Mouse (Mus musculus) natural killer cell, adult 2 months (primary cell): ENCODE results near the gene Rexo5.

Experiments used
- DNase-seq, 2 experiments: peaks; one replicate each; pipeline ENCODE4 v3.0.0; 2022; ENCODE audit warnings: low spot score in 2 of 2

The Rexo5 gene

DNA sequence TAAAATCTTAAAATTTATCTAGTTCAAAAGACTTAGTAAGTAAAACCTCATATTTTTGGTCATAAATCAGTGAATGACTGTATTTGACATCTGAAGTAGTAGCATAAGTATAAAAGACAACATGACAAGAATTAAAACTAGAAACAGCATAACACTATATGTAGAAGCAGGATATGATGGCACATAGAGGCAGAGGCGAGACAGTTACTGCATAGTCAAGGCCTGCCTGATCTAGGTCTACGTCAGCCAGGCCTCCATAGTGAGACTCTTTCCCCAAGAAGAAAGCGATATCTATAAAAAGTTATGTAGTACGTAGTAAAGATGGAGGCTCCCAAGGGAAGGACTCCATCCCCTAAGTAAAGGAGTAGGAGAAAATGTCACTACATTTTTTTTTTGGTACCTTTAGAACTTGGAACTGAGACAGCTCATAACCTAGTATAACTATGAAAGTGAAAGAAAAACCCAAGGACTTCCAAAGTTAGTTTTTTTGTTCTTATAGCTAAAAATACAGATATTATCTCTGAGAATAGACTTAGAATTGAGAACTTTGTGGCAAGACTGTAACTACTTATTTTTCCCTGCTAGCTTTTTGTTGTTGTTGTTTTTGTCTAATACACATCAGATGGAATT is 48.1 kb downstream of the Rexo5 start:
- no peak for DNase-seq

GRCm38 (mm10) chr7:119845541-119845940 is 51.7 kb downstream of the Rexo5 start:
- DNase-seq, result no peak

DNA sequence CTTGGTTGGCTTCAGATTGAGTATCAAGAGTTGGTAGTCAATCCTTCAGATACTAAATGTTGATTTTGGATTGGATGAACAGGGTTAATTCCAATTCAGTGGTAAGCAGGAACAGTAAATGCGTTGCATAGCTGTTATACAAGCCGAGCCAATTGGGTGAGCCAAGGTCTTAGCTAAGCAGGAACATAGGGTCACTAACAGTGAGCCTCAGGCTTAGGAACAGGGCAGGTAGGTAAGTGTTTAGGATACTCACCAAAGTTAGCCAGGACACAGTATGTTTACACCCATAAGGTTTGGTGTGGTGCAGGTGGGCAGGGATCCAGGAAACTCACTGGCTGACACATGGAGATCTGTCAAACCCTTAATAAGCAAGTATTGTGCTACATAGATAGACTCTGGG is 53.6 kb downstream of the Rexo5 start:
- DNase-seq, result no peak

DNA sequence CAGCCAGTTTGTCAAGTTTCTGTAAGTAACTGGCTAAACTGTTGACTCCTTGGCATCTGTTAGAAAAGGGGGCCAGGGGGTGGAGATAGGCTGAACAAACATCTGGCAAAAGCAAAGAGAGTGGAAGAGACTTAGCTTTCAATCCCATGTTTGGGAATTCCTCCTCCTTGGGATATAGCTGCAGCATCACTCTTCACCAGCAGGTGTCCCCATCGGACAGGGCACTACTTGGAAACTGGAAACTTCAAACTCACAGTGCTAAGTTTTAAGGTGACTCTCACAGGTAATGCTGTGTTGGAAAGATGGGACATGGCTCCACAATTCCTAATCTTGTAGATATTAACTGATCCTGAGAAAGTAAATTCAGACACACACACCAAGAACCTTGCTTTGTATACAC is 55.3 kb downstream of the Rexo5 start:
- peak; percentile 17 to 22 for DNase-seq

DNA sequence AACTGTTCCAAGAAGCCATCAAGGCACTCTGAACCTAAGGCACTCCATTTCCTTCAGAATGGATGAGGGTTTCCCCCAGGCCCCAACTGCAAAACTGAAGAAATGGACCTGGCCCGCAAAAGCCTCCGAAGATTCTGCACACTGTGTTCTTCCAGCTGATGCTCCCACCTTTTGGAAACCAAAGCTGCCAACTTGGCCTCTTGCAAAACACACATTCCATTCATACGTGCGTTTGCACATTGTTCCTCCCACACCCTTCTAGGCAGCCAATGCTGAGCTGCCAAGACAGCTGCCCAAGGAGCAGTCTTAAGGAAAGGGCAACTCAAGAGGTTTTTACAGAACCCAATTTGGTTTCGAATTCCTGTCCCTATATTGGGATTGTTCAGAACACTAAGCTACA is 56.9 kb downstream of the Rexo5 start:
- DNase-seq, result no peak

- DNase-seq, result no peak
Measured at GRCm38 (mm10) chr7:119852494-119852893, 58.7 kb downstream of the Rexo5 start.

DNA sequence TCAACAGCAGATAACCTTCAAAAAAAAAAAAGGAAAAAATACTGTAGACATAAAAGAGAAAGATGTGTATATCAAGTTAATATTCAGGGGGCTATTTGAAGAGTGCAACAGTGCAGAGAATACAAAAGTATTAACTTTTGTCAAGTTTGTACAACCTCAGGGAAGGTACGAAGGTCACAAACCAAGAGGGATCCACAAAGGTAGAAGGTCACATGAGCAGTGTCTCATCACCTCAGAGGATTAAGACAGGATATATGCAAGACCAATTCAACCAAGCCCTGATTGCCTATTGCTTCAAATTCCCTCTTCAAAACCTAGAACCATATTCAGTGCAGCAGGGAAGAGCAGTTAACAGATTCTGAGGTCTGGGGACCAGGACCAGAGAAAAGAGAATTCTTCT is 59.4 kb downstream of the Rexo5 start:
- DNase-seq, result no peak

GRCm38 (mm10) chr7:119854362-119854761 is 60.6 kb downstream of the Rexo5 start:
- DNase-seq, result no peak

DNA sequence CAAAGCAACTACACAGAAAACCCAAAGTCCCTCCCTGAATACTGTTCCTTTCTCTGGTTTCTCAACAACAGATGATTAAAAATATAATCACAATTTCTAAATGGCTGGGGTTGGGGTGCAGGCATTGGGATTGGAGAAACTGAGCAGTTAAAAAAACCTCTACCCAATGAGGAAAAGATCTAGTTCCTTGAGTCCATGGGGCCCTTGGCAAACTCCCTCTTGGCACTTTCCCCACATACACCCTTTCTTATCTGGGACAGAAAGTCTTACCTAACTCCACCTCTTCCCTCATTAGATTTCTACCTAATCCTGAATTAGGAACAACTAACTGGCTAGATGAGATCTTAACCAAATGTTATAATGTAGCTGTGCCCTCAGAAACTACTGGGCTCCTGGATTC is 61.2 kb downstream of the Rexo5 start:
- no peak for DNase-seq

GRCm38 (mm10) chr7:119859476-119859875 is 65.7 kb downstream of the Rexo5 start:
- no peak for DNase-seq

GRCm38 (mm10) chr7:119860116-119860515 is 66.3 kb downstream of the Rexo5 start:
- DNase-seq, result no peak

GRCm38 (mm10) chr7:119860554-119860953 is 66.7 kb downstream of the Rexo5 start:
- no peak for DNase-seq

DNA sequence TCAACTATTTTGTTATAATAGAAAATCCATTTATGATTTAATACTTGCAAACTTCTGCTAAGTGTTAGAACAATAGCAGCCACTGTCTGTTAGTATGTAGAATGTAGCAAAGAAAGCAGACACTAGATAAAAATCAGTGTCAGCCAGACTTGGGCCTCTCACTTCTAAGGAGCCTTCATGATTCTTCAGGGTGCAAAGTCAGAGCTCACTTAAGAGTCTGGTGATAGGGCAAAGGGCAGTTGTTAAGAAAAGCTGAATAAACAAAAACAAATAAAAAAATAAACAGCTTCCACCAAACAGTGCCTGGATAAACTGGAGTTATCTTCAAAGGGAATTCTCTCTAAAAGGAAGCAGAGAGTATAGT is 67.1 kb downstream of the Rexo5 start:
- DNase-seq, result no peak

DNA sequence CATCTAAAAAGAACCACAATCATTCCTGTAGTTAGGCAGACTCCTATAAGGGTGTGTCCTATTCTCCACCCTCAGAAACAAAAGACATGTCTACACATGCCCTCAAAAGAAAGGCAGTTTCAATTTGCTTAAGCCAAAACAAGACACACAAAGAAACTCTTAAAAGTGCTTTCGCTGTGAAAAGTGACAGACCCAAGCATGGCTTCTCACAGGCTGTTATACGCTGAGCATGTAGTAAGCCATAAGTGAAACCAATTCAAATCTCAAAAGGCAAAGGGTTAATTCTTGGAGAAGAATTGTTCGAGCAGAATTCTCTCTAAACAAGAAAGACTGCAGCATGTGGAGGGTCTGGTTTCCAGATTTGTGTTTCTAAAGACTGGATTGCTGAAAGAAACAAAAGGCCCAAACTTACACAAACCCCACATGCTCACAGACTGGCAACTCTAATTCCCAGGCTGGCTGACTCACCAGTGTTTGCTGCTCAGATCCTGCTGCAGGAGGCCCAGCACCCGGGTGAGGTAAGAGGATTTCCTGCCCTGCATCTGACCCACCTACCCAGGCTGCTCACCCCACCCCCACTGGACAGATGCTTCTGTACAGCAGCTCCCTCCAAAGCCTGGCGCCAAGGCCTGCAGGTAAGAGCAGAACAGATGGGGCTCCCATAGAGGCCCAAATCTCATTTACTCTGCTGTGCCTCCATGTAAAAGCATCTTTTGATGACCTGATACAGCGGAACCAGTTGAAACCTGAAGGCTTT is 67.7 kb downstream of the Rexo5 start:
- DNase-seq, result peak; percentile 48 to 51

DNA sequence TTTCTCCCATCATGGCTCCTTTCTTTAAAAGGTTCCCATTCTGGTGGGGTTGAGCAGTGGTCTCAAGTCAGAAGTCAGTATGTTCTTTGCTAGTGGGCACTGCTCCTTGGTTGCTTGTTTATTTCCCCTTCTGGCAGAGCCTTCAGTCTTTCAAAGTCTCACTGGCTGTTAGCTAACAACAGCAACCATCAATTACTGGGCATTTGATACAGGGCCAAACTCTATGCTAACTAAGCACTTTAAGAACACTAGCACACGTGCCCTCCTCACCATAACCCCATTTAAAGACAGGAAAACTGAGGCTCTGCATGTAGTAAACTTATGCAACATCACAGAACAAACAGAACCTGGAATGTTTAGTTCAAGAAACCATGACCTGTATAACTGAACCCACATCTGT is 68.4 kb downstream of the Rexo5 start:
- no peak for DNase-seq

DNA sequence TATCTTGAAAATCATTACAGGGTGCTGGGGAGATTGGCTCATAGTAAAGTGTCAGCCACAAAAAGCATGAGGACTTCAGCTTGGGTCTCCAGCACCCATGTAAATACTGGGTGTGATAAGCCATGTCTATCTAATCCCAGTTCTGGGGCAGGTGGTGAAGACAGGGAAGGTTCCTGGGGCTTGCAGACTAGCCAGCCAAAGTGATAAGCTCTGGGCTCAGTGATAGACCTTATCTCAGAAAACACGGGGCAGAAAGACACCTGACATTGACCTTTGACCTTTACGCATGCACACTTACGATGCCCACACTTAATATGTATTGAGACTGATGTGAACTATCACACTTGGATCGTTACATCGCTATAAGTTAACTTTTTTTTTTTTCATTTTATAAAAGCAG is 70.7 kb downstream of the Rexo5 start:
- no peak for DNase-seq

DNA sequence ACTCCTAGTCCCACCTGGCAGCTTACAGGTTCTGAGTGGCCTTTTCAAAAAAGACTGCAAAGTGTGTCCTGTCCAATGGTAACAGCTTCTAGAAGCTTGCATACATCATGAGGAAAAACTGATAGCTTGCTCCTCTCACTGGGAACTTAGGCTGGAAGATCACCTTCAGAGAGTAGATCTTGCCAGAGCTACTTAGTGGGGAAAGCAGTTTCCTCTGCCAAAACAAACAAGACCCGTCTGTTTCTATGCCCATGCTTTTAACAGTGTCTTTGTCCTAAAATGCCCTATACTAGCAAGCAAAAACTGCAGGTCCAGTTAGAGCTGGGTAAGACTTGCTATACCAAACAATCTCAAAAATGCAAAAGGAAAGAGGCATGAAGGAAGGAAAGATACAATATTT is 72.3 kb downstream of the Rexo5 start:
- DNase-seq, result no peak

DNA sequence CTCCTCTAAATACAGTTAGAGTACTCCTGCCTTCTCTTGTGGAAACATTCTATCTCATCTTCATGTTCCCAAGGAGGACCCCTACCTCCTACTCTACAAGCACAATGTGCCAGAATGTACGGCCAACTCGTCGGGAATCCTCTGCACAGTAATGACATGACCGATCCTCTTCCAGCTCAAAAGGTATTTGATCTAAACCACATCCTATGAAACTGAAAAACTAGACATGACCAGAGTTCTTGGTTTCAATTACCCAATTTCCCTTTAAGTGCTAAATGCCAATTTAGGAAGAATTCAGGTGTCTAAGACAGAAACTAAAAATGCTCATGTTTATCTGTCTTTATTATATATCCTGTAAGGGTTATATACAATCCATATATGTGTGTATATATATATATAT is 78.4 kb downstream of the Rexo5 start:
- no peak for DNase-seq

- DNase-seq, result no peak
Measured at GRCm38 (mm10) chr7:119873050-119873449, 79.2 kb downstream of the Rexo5 start.

DNA sequence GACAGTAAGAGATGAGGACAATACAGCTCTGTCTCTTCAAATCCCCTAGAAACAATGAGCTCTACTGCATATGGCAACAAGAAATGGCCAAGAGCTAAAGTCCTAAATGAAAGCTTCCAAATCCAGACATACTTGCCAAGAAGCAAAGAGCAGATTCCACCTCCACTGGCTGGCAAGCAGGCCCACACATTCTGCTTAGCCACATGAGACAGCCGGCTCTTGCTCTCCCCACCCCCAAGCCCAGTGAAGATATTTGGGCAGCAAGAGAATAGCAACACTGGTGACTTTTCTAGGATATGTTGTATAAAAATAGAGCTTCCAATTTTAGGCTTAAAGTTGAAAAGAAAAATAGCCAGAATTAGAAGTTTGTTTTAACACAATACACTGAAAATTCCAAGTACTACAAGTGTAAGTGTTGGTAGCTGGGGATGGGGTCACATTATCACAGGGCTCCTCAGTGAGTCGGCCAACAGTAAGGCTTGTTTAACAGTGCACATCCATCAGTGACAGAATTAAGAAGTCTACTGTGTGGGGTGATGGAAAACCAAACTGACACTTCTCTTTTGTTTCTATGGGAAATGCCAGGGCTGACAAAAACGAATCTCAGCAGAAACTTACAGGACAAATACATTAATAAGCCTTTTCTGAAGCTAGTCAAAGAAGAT is 82.1 kb downstream of the Rexo5 start:
- DNase-seq, result no peak

DNA sequence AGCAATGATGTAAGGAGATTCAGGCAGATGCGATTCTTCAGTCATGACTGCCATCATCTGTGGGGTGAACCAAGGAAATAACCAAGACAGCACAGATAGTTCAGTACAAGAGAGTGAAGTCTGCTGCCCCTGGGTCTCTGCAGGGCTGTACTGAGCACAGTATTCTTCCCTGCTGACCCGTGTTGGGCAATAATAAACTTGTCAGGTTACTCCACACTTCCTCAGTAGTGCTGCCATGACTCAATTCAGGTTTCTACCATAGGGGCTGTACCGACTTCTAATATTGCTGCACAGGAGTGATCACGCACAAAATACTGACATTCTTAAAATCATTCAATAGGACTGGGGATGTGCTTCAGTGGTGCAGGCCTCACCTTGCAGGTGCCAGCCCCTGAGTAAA is 85.4 kb downstream of the Rexo5 start:
- no peak for DNase-seq

- DNase-seq, result no peak
Measured at GRCm38 (mm10) chr7:119880345-119880744, 86.5 kb downstream of the Rexo5 start.

GRCm38 (mm10) chr7:119881229-119881628 is 87.4 kb downstream of the Rexo5 start:
- no peak for DNase-seq
